17 mouse cellular contexts compared by ENCODE assay signal in the genomic region with DNA sequence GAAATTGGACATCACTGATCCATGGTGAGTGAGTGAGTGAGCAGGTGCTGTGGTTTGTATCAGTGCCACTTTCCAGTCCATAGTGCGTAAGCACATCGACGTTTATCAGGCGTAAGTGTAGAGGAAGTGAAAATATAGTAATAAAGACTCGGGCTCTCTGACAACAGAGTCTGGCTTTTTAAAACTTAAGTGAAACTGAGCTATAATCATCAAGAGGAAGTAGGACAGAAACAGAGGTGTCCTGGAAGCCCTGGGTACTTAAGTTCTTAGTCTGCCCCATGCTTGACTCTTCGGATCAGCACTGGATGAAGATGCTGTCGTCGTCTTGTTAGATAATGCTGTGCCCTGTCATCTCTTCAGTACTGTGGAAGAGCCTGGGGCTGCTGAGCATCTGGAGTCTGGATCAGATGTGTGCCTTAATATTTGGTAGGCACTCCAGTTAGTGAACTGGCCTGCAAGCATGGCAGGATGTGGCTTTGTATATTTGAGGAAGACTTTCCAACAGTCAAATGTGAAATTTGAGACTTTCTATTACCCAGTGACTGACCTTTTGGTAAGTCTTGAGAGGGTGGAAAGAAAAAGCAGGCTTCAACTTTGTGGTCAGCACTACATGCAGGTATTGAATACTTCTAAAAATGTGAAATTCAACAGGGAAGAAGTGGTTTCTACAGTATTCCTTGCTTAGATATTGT. TPM values are rescaled to one million over a fixed set of nuclear protein-coding genes. Genes with fewer than 3 reads are reported as not detected.
DNase-seq lines count a peak whose midpoint lies in the region; ATAC-seq and TF ChIP-seq lines count a peak whose summit lies in the region.
"Had no signal": no experiment of that assay in that cellular context is flagged by ENCODE, and none has a peak within 500 bp of the region (broad histone marks: within the 10 kb centered on the region; RNA-seq: fewer than 3 reads in every experiment).

No protein-coding gene starts in this region.

- H3K27me3 ChIP-seq in liver, postnatal 0 days (ENCODE audit: insufficient read depth, low read length): no peaks in the 10 kb centered on the region
- no peaks in the 10 kb centered on the region for H3K27me3 ChIP-seq in liver, embryonic 12.5 days (replicated peaks)
- H3K27me3 ChIP-seq in cerebellum, adult 2 months (ENCODE audit: control insufficient read depth, insufficient read depth, low read length): no peaks in the 10 kb centered on the region
- H3K27me3 ChIP-seq: heart, embryonic 15.5 days; hindbrain, embryonic 15.5 days had no signal

- peak overlapping the region; percentile 55 for H3K27ac ChIP-seq in liver, postnatal 0 days (ENCODE audit: low read depth)
- H3K27ac ChIP-seq in liver, embryonic 12.5 days: no peak overlapping the region
- peak overlapping the region; percentile 88 for H3K27ac ChIP-seq in bone marrow, adult 2 months (ENCODE audit: control insufficient read depth, insufficient read depth, low read depth, low read length, poor library complexity)
- no peak overlapping the region for H3K27ac ChIP-seq in cerebellum, adult 2 months (ENCODE audit: insufficient read depth, low read length)
- H3K27ac ChIP-seq: embryonic facial prominence, embryonic 10.5 days; heart, embryonic 15.5 days; hindbrain, embryonic 15.5 days had no signal

- no peaks in the 10 kb centered on the region for H3K4me1 ChIP-seq in liver, postnatal 0 days (ENCODE audit: insufficient read depth)
- H3K4me1 ChIP-seq in liver, embryonic 12.5 days: no peaks in the 10 kb centered on the region; the same call in 1 of the 2 replicates
- peaks cover 5% of the 10 kb centered on the region; the same call in 1 of the 2 replicates for H3K4me1 ChIP-seq in bone marrow, adult 2 months (ENCODE audit: control insufficient read depth, insufficient read depth, low read length)
- no peaks in the 10 kb centered on the region for H3K4me1 ChIP-seq in cerebellum, adult 2 months (ENCODE audit: control insufficient read depth, insufficient read depth, low read length)
- H3K4me1 ChIP-seq: embryonic facial prominence, embryonic 10.5 days; hindbrain, embryonic 15.5 days had no signal

- H3K36me3 ChIP-seq in liver, postnatal 0 days (replicated peaks; ENCODE audit: insufficient read depth, low read length): peaks cover 39% of the 10 kb centered on the region
- peaks cover 55% of the 10 kb centered on the region for H3K36me3 ChIP-seq in liver, embryonic 12.5 days

- no peak overlapping the region for H3K4me2 ChIP-seq in liver, postnatal 0 days (ENCODE audit: low read depth, low read length)
- H3K4me2 ChIP-seq in liver, embryonic 12.5 days: no peak overlapping the region
- H3K4me2 ChIP-seq: heart, embryonic 15.5 days; hindbrain, embryonic 15.5 days; liver, embryonic 11.5 days had no signal

- TF ChIP-seq CTCF in liver, postnatal 0 days (IDR thresholded peaks at IDR 0.05; ENCODE audit: low read depth): no peak
- no peak for TF ChIP-seq CTCF in bone marrow, adult 2 months (IDR thresholded peaks at IDR 0.05; ENCODE audit: control insufficient read depth, insufficient read depth, low read length)
- TF ChIP-seq CTCF in cerebellum, adult 2 months (IDR thresholded peaks at IDR 0.05; ENCODE audit: borderline replicate concordance, insufficient read depth, low read depth, low read length): no peak

- ATAC-seq in liver, postnatal 0 days: 0 out of 2 replicates have a peak, but pooled peaks have one; percentile 25
- ATAC-seq in liver, embryonic 12.5 days: no peak
- peak; percentile 62 for ATAC-seq in megakaryocyte progenitor cell, adult 5-6 weeks (replicated peaks; ENCODE audit: poor library complexity)

- 50% methylated on average over 8 of the region's 8 CpGs for whole genome bisulfite sequencing in liver, postnatal 0 days (ENCODE audit: insufficient replicate concordance)
- 74% methylated on average over 8 of the region's 8 CpGs for WGBS in liver, embryonic 12.5 days (ENCODE audit: insufficient replicate concordance)
- 14% methylated on average over 8 of the region's 8 CpGs for WGBS in bone marrow, adult 2 months
- 92% methylated on average over 8 of the region's 8 CpGs for WGBS in cerebellum, adult 2 months

- TF ChIP-seq EP300 in liver, postnatal 0 days (IDR thresholded peaks at IDR 0.05; ENCODE audit: low read depth): no peak

- no peak for TF ChIP-seq POLR2A in bone marrow, adult 2 months (IDR thresholded peaks at IDR 0.05; ENCODE audit: borderline replicate concordance, control insufficient read depth, low read depth, low read length)
- no peak for TF ChIP-seq POLR2A in cerebellum, adult 2 months (IDR thresholded peaks at IDR 0.05; ENCODE audit: borderline replicate concordance, insufficient read depth, low read length)

- H3K4me3 ChIP-seq in liver, postnatal 0 days (ENCODE audit: low read depth, low read length): no peak overlapping the region
- no peak overlapping the region for H3K4me3 ChIP-seq in liver, embryonic 12.5 days
- peak overlapping the region; percentile 25 for H3K4me3 ChIP-seq in bone marrow, adult 2 months (replicated peaks; ENCODE audit: control insufficient read depth, low read depth, low read length)
- no peak overlapping the region for H3K4me3 ChIP-seq in cerebellum, adult 2 months (replicated peaks; ENCODE audit: insufficient read depth, low read depth, low read length)
- H3K4me3 ChIP-seq: embryonic facial prominence, embryonic 10.5 days; heart, embryonic 15.5 days; hindbrain, embryonic 15.5 days had no signal

- no peak for DNase-seq in liver, postnatal 0 days
- peak; percentile 86 for DNase-seq in A20 (ENCODE audit: low read depth, low spot score)
- no peak for DNase-seq in cerebellum, adult 2 months
- DNase-seq in layer of hippocampus, adult 11-12 months (ENCODE audit: low spot score): no peak
- DNase-seq in cerebellum, postnatal 10 days: no peak
- DNase-seq: cerebellum, adult 9-11 months; gastrocnemius, postnatal 36 days; kidney, adult 2 months had no signal

- H3K9me3 ChIP-seq in liver, postnatal 0 days (ENCODE audit: low read length): no peaks in the 10 kb centered on the region
- no peaks in the 10 kb centered on the region for H3K9me3 ChIP-seq in liver, embryonic 12.5 days (replicated peaks)
- H3K9me3 ChIP-seq: embryonic facial prominence, embryonic 10.5 days; heart, embryonic 15.5 days; hindbrain, embryonic 15.5 days had no signal

- no peak overlapping the region for H3K9ac ChIP-seq in liver, postnatal 0 days (replicated peaks)
- no peak overlapping the region for H3K9ac ChIP-seq in liver, embryonic 12.5 days
- H3K9ac ChIP-seq: heart, embryonic 15.5 days; hindbrain, embryonic 15.5 days had no signal

RNA-seq across cellular contexts. Expression of a gene that starts 30.5 kb away (rescaled TPM):
- 8.2 and 8.5 TPM in 2 replicates for polyA plus RNA-seq in liver, postnatal 0 days (2015; fragmentation: Nextera tagmentation; extraction: Ambion mirVana)
- 18.2 and 18.8 TPM in 2 replicates for polyA plus RNA-seq in liver, embryonic 12.5 days (2016; fragmentation: Nextera tagmentation; extraction: Ambion mirVana)
- 23.3 and 24.2 TPM in 2 replicates for polyA plus RNA-seq in bone marrow, adult 2 months (2011; ENCODE audit: insufficient read depth, insufficient read length, low replicate concordance, missing spikeins)
- total RNA-seq in megakaryocyte progenitor cell, adult 5-6 weeks (2015): 44.8 and 47.1 TPM in 2 replicates
- total RNA-seq in megakaryocyte progenitor cell, adult 5-6 weeks (2017): 49.2 and 57.0 TPM in 2 replicates
- 19.3 and 20.5 TPM in 2 replicates for polyA plus RNA-seq in cerebellum, adult 2 months (2012; rRNA removed)

RNA-seq across cellular contexts. Expression of a gene that starts 40.0 kb away (rescaled TPM):
- 0.45 and 1.1 TPM in 2 replicates for polyA plus RNA-seq in liver, postnatal 0 days (2015; fragmentation: Nextera tagmentation; extraction: Ambion mirVana)
- 0.22 TPM in 1 of 2 replicates, not detected in the other for polyA plus RNA-seq in liver, embryonic 12.5 days (2016; fragmentation: Nextera tagmentation; extraction: Ambion mirVana)
- not detected in 2 replicates for polyA plus RNA-seq in bone marrow, adult 2 months (2011; ENCODE audit: insufficient read depth, insufficient read length, low replicate concordance, missing spikeins)
- total RNA-seq in megakaryocyte progenitor cell, adult 5-6 weeks (2015): not detected in 2 replicates
- not detected in 2 replicates for total RNA-seq in megakaryocyte progenitor cell, adult 5-6 weeks (2017)
- not detected in 2 replicates for polyA plus RNA-seq in cerebellum, adult 2 months (2012; rRNA removed)
- total RNA-seq: gastrocnemius, postnatal 36 days had no signal
- polyA plus RNA-seq: brain, embryonic 14.5 days; embryonic facial prominence, embryonic 10.5 days; hindbrain, embryonic 15.5 days; liver, embryonic 11.5 days had no signal

RNA-seq across cellular contexts. Expression of a gene that starts 47.9 kb away (rescaled TPM):
- polyA plus RNA-seq in liver, postnatal 0 days (2015; fragmentation: Nextera tagmentation; extraction: Ambion mirVana): 27.0 and 28.8 TPM in 2 replicates
- 16.6 and 17.0 TPM in 2 replicates for polyA plus RNA-seq in liver, embryonic 12.5 days (2016; fragmentation: Nextera tagmentation; extraction: Ambion mirVana)
- 2.3 TPM in 1 of 2 replicates, not detected in the other for polyA plus RNA-seq in bone marrow, adult 2 months (2011; ENCODE audit: insufficient read depth, insufficient read length, low replicate concordance, missing spikeins)
- 73.9 and 79.4 TPM in 2 replicates for total RNA-seq in megakaryocyte progenitor cell, adult 5-6 weeks (2015)
- 72.3 and 80.8 TPM in 2 replicates for total RNA-seq in megakaryocyte progenitor cell, adult 5-6 weeks (2017)
- polyA plus RNA-seq in cerebellum, adult 2 months (2012; rRNA removed): 11.3 and 13.7 TPM in 2 replicates

RNA-seq across cellular contexts. Expression of a gene that starts 48.2 kb away (rescaled TPM):
- not detected in 2 replicates for polyA plus RNA-seq in liver, postnatal 0 days (2015; fragmentation: Nextera tagmentation; extraction: Ambion mirVana)
- polyA plus RNA-seq in liver, embryonic 12.5 days (2016; fragmentation: Nextera tagmentation; extraction: Ambion mirVana): not detected in 2 replicates
- polyA plus RNA-seq in bone marrow, adult 2 months (2011; ENCODE audit: insufficient read depth, insufficient read length, low replicate concordance, missing spikeins): not detected in 2 replicates
- total RNA-seq in megakaryocyte progenitor cell, adult 5-6 weeks (2015): not detected in 2 replicates
- total RNA-seq in megakaryocyte progenitor cell, adult 5-6 weeks (2017): not detected in 2 replicates
- 0.89 and 1.7 TPM in 2 replicates for polyA plus RNA-seq in cerebellum, adult 2 months (2012; rRNA removed)
- total RNA-seq: gastrocnemius, postnatal 36 days had no signal
- polyA plus RNA-seq: embryonic facial prominence, embryonic 10.5 days; large intestine, adult 2 months had no signal

Comparison
In these comparisons a context has a peak if more than half of its experiments do, and no peak if none do; other contexts are left out.
1. H3K27ac ChIP-seq: peak in liver, postnatal 0 days (single experiment) and bone marrow, adult 2 months (single experiment); none in liver, embryonic 12.5 days (single experiment) and cerebellum, adult 2 months (single experiment).